Mouse (Mus musculus) Patski (cell line): ENCODE results near the gene Egfr. TPM values are rescaled to one million over a fixed set of nuclear protein-coding genes. Genes with fewer than 3 reads are reported as not detected.
A peak's percentile ranks its signal among the peaks of the same experiment; 100 is the strongest.

Experiments
- ATAC-seq: fragments of 100-300 bp; one replicate; pipeline ENCODE4 v1.8.0; 2021
- CTCF ChIA-PET: fragments of 350-600 bp; sonication (Branson Sonifier 250); formaldehyde crosslinking; loops from one replicate; lab custom pipeline; 2022; ENCODE audit warnings: inconsistent platforms; lab: Charles Lee
- POLR2A ChIA-PET: fragments of 350-600 bp; sonication (Branson Sonifier 250); formaldehyde crosslinking; loops from one replicate; lab custom pipeline; 2022; ENCODE audit warnings: antibody characterized with exemption, inconsistent platforms; lab: Charles Lee
- DNase-seq: peaks from one replicate; pipeline ENCODE4 v3.0.0-alpha.2; 2011; ENCODE audit warnings: low read depth, low spot score
- H3K27me3 ChIP-seq: fragments of 371-371 bp; one replicate; pipeline ENCODE4 v1.5.1; 2021
- CTCF ChIP-seq: fragments of 100-300 bp; IDR thresholded peaks from one replicate; pipeline ENCODE4 v1.5.1; 2021
- in situ Hi-C: fragments of 300-500 bp; cut with MboI; formaldehyde crosslinking; loops from 3 replicates; pipeline ENCODE4 v1.11.1; 2018; ENCODE audit warnings: low pct_unique_long_range_greater_than_20kb, mixed read lengths
- polyA plus RNA-seq: library from polyadenylated mRNA; unstranded; gene quantifications from one replicate; pipeline ENCODE4 v1.2.3, GENCODE M21; 2021

The Egfr gene
- polyA plus RNA-seq, 1 experiment from 2014 or later, result 30.7 TPM

DNA sequence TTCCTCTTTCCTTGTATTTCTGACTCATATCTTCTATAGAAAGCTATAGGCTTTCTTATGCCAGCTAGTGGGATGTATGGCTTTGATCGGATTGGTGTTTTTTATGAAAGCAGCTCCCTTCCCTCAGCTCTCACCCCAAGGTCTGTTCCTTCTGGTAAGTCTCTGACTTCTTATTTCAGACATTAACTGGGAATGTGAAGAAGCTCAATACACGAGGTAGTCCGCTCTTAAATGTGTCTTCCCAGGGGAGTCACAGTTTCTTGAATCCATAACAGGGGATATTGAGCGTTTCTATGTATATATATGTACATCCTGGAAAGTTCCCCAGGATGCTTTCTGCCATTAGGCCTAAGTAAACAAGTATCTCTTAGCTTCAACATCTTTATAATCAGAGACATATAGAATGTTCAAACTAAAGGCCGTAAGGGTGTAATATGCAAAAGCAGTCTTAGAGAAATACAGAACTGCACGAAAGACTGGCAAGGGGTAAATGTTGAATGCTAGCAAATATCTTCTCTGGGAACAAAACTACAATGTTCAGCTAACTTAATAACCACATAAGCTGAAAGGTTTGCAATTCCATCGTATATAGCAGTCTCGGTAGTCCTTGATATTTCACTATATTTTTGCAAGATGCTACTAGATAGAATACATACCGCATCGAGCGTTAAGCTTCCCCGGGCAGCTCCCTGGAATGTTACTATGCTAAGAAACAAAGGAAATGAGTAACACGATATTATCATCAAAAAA lies 198.4 kb downstream of the Egfr start:
- ChIA-PET CTCF (interaction anchor here (0.6 to 1.7 kb wide), 5 partner anchors 49 to 427 kb away, joined by 3 to 15 read pairs (median 4); no protein-coding TSS in a partner anchor), POLR2A (interaction anchor here (0.7 kb wide), 1 partner anchor 395 kb away, joined by 3 read pairs; no protein-coding TSS in a partner anchor)
- ATAC-seq (peak; percentile 2), DNase-seq (no peak)
- TF ChIP-seq CTCF, result no peak
- in situ Hi-C loops, result no loop called here
- no peaks in the 10 kb centered on the region for H3K27me3 ChIP-seq

DNA sequence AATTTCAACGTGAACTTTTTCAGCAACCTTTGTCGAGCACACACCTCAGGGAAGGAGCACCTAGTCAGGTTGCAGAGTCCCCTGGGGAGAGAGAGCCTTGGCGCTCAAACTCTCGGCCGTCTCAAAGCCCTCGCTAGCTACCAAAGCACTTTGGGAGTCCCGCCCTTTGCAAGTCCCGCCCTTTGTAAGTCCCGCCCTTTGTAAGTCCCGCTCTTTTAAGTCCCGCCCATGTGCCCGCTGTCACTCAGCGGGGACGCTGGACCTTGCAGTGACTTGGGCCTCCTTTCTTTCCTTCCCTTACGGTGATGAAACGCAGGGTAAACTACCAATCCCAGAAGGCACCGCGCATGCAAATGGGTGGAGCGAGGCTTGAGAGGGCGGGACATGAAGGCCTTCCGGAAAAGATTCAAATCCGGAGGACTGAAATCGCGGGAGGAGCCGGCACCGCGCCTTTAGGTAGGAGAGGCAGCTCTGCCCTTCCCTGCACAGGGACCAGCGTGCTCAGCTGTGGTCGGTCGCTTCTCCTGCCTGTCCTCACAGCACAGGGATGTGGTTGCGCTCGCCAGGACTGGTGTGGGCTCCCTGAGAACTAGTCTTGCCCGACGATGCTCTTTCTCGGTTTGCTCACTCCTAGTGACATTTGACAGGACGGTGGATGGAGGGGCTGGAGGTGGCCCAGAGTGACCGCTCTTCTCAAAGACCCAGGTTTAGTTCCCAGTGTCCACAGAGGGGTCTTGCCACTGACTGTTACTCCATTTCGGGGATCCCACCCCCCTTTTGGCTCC lies 199.2 kb downstream of the Egfr start, which contains the start of gene Fbxo48:
Gene Fbxo48, plus strand, starts transcription at position 400 of the 785 bp plus-strand sequence.
- in situ Hi-C loops, result no loop called here
- ChIA-PET CTCF (interaction anchor here (0.7 to 1.7 kb wide), 5 partner anchors 357 to 428 kb away, joined by 3 to 15 read pairs (median 6); no protein-coding TSS in a partner anchor), POLR2A (interaction anchor here (0.7 kb wide), 1 partner anchor 396 kb away, joined by 3 read pairs; no protein-coding TSS in a partner anchor)
- H3K27me3 ChIP-seq, result no peaks in the 10 kb centered on the region
- ATAC-seq (peak; percentile 98), DNase-seq (peak; percentile 84)
- TF ChIP-seq CTCF, result no peak

DNA sequence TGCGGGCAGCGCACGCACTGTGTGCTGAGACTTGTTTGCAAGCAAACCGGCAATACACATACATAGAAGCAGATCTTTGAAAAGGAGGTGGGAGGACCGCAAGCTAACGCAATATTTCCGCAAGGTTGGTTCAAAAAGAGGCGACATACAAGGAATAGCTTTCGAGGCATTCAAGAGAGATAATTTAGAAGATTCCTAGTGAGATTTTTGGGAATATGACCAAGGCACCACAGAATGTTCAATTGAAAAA lies 199.7 kb downstream of the Egfr start:
- DNase-seq (no peak), ATAC-seq (peak; percentile 14)
- CTCF ChIA-PET, result interaction anchor here (1.1 to 1.3 kb wide), 2 partner anchors 50 to 427 kb away, joined by 3 to 6 read pairs; no protein-coding TSS in a partner anchor

DNA sequence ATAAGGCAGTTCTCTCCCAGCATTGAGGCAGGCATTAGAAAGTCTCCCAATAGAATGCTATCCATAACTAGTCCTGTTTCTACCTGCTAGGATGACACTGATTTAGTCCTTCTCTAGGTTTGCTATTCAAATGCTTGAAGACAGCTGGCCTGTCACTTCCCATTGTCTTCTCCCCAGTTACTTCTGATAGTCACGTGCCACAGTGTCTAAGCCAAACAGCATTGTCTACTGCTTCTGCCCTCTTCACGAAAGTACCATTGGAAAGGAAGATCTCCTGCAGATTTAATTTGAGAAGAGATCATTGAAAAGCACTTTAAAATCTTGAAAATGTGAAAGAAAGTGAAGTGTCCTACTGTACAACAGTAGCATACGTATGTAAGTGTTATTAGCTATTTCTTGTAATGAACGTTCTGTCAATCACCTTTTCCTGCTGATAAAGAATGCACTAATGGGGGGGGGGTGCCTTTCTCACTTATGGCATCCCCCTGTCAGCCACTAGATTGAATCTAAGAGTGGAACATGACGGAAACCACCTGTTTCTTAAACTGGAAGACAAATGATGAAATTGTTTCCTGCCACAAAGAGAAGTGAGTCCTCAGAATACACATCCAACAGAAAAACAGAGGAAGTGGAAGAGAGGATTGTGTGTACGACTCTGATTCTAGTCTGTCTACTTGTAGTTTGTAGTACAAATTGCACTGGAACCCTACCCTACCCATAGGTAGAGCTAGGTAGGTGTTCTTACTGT lies 204.3 kb downstream of the Egfr start:
- in situ Hi-C loops, result no loop called here
- CTCF ChIA-PET, result no interaction called here
- POLR2A ChIA-PET, result no interaction called here
- no peak for TF ChIP-seq CTCF
- ATAC-seq (no peak), DNase-seq (no peak)
- H3K27me3 ChIP-seq, result no peaks in the 10 kb centered on the region

More for the DNA sequence above, 199.7 kb downstream of the Egfr start:
- no peaks in the 10 kb centered on the region for H3K27me3 ChIP-seq
- in situ Hi-C loops, result no loop called here
- TF ChIP-seq CTCF, result no peak
- POLR2A ChIA-PET, result no interaction called here

DNA sequence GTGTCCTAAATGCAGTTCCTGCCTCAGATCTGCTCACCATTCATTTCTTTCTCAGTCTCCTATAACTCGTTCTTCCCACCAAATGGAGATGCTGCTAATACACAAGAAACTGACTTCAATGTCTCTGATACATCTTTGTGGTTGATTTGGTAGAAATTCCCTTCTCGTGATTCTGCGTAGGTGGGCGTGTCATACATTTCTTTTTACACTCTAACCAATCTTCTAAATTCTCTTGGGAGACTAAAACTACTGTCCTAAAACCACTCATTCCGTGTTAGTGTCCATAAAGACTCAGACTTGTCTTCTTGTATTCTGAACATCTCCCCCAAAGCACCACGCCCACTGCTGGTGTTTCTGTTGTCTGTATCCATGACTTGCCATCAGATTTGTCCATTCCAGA lies 205.0 kb downstream of the Egfr start:
- TF ChIP-seq CTCF, result no peak
- H3K27me3 ChIP-seq, result no peaks in the 10 kb centered on the region
- ChIA-PET POLR2A (no interaction called here), CTCF (no interaction called here)
- DNase-seq, result no peak
- in situ Hi-C loops, result no loop called here
- ATAC-seq, result no peak

DNA sequence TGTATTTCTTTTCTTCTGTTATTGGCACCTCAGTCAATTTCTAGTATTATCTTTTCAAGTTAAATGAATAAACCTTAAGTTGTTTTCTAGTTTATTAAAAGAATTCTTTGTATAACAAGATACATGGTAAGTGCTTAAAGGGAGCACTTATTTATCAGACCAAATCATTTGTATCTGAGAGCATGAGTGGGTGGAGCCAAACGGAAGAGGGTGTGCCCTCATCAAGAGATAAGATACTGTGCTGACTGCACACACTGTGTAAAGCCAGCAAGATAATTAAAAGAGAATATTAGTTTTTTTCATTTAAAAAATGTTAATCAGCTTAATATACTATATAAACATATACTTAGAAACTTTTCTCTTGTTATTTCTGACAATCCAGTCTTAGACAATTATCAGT lies 206.5 kb downstream of the Egfr start:
- no peak for DNase-seq
- CTCF ChIA-PET, result no interaction called here
- POLR2A ChIA-PET, result no interaction called here
- in situ Hi-C loops, result no loop called here
- H3K27me3 ChIP-seq, result no peaks in the 10 kb centered on the region
- TF ChIP-seq CTCF, result no peak
- ATAC-seq, result no peak

Other genes starting within 250 kb of the Egfr start
- 18.1 TPM for gene Sec61g, start 243.7 kb upstream of the Egfr start, polyA plus RNA-seq
- 2.5 TPM for gene Fbxo48, start 199.2 kb downstream of the Egfr start, polyA plus RNA-seq